Mouse (Mus musculus) cortical plate, adult 2 months (tissue): ENCODE data around the gene Prss54.
"Not testable (repeated sequence)": the region's sequence is repeated elsewhere in the genome, so short reads cannot be mapped to it uniquely, and the experiment has no call there.

Experiments
- CTCF ChIP-seq: fragments of 200-500 bp; IDR thresholded peaks from 2 replicates; pipeline ENCODE4 v1.5.1; 2011; ENCODE audit warnings: mild to moderate bottlenecking, control low read depth, low read length; ENCODE audit not compliant: insufficient read depth; ENCODE audit errors: extremely low read depth
- POLR2A ChIP-seq: fragments of 200-500 bp; IDR thresholded peaks from 2 replicates; pipeline ENCODE4 v1.6.1; 2011; ENCODE audit warnings: mild to moderate bottlenecking, low read length, control low read depth; ENCODE audit not compliant: insufficient read depth; ENCODE audit errors: extremely low read depth

GRCm38 (mm10) chr8:95606509-95606908 is 30.4 kb upstream of the Prss54 start:
- TF ChIP-seq POLR2A, CTCF: not testable (repeated sequence)
